Mouse (Mus musculus) erythroid progenitor cell, adult 5-6 weeks (primary cell): ENCODE measurements around the gene Ccng2. TPM values are rescaled to one million over a fixed set of nuclear protein-coding genes. Genes with fewer than 3 reads are reported as not detected.
A peak's percentile ranks its signal among the peaks of the same experiment; 100 is the strongest.

Experiments used
- ATAC-seq: replicated peaks from 2 replicates; pipeline ENCODE4 v1.8.0; 2016; ENCODE audit warnings: moderate number of reproducible peaks, mild to moderate bottlenecking, moderate TSS enrichment, inconsistent platforms; ENCODE audit not compliant: poor library complexity, low FRiP score, severe bottlenecking
- total RNA-seq, 2 experiments: library from RNA; stranded (forward) in 1 of 2; stranded (reverse) in 1 of 2; fragments of 150-400 nt in 1 of 2; fragments of 186-747, 209-891 nt in 1 of 2; gene quantifications; 2 replicates each; pipeline versions ENCODE4 v1.2.3 to v1.2.4; 2015 to 2017; ENCODE audit warnings: low replicate concordance in 2 of 2

Ccng2 gene
- total RNA-seq, 2 experiments from 2014 or later = 27.2 to 34.4 TPM

GRCm38 (mm10) chr5:93260983-93261382, 6.1 kb upstream of the Ccng2 start:
- ATAC-seq = no peak

- no peak for ATAC-seq
Measured at GRCm38 (mm10) chr5:93262751-93263150, 4.3 kb upstream of the Ccng2 start.

GRCm38 (mm10) chr5:93263396-93264075, 3.5 kb upstream of the Ccng2 start:
- no peak for ATAC-seq

- no peak for ATAC-seq
Measured at GRCm38 (mm10) chr5:93264136-93264700, 2.8 kb upstream of the Ccng2 start.

DNA sequence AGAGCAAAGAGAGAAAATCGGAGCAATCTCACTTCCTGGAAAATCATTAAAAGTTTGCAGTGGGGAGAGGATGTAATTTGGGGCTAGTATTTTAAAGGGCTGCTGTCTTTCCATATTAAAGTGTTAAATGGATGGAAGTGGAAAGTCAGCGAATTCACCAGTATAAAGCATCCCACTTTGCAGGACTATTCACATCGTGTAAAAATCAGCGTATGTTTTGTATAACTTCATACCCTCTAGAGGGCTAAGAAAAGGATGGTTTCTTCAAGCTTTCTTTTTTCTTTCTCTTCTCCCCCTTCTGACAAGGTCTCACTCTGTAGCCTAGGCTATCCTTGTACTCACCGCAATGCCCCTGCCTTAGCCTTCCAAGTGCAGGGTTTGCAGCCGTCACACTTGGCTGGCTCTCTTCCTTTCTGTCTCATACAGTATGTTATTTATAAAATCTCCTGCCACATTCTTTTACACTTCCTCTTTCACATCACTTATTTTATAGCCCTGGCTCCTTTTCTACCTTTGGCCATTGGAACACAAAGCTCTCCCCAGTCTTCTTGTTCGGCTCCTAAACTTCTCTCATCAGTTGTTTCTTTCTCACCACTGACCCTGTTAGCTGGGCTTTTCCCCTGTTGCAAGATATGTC, 1.8 kb upstream of the Ccng2 start:
- ATAC-seq = no peak

DNA sequence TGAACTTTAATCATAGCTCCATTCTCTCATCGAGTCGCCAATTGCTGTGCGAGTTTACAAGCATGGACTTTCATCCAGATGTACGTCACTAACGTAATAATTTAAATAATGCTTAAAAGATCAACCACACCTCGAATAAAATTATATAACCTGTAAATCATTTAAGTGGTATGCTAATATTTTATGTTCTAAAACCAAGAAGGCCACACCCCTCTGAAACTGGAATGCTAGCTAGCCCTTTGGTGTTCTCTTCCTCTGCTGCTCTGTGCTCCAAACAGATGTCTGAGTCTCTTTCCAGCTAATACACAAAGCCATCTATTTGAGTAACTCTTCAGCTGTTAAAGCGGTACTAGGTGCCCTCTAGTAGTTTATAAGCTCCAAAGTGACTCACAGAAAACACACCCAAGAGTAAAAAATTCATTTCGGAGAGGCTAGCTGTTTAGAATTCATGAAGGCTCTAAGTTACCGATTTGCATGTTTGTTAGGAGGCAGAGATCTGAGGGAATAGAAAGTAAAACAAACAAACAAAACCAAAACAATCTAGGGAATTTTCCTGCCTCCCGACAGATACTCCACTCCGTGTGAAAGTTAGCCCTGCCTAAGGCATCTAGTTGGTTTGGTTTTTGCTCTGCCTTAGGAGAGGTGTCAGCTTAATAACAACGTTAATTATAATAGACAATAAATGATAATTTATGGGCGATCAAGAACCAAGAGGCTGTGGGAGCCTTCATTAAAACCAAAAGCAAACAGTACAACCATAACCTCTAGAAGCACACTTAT, 1.1 kb upstream of the Ccng2 start:
- no peak for ATAC-seq

GRCm38 (mm10) chr5:93267851-93268606, 972 bp downstream of the Ccng2 start:
- ATAC-seq = peak; percentile 21; the same call in 1 of the 2 replicates

DNA sequence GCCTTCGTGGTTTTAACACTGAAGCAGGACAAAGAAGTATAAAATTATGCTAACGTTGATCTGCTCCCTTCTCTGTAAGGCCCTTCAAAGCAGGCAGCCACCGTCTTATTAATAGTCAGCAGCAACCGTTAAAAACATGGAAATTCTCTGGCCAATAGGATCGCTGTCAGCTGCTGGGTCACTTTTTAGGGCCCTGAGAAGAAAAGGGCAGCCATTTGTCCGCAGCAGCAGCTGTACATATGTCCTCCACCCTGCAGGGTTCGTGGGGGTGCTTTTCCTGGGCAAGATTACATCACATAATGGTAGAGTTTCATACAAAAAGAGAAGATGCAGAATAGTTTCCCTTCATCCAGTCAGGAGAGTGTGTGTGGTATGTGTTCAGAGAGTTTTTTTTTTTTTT, 3.0 kb downstream of the Ccng2 start:
- no peak for ATAC-seq

DNA sequence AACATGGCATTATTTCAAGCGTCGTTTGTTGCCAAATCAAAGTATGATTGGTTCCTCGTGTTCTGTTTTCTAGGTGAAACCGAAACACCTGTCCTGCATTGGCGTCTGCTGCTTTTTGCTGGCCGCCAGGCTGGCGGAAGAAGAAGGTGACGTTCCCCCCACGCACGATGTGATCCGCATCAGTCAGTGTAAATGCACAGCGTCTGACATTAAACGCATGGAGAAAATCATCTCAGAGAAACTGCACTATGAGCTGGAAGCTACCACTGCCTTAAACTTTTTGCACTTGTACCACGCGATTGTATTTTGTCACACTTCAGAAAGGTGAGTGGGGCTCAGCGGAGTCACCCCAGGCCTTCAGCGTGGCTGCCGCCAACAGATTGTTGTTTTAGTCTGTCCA, 3.7 kb downstream of the Ccng2 start:
- ATAC-seq = no peak

DNA sequence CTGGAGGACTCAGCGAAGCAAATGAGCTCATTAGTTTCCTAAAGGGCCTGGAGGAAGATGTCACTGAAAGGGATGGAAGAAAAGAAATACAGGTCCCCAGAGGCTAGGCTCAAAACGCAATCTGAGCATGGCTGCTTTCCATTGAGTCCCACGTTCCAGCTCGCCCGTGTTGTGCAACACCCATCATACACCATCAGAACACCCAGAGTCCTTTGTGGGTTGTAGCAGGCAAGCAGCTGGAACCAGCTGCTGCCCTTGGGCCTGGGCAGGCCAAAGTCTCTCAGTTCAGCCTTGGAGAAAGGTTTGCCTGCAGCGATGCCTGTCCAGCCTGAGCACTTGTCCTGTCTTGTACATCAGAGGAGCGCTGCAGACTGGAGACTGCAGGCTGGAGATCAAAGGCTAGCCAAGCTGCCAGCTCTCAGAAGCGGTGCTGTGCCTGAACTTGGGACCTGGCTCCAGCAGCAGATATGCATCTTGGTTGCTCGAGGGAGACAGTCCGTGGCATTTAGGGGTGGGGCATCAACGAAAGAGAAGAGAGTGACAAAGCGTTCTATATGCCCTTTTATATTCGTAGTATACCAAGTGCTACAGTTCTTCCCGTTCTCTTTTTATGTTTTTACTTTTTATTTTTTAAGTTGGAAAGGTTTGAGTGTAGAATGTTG, 15.5 kb downstream of the Ccng2 start:
- no peak for ATAC-seq

GRCm38 (mm10) chr5:93283109-93283508, 16.1 kb downstream of the Ccng2 start:
- no peak for ATAC-seq

DNA sequence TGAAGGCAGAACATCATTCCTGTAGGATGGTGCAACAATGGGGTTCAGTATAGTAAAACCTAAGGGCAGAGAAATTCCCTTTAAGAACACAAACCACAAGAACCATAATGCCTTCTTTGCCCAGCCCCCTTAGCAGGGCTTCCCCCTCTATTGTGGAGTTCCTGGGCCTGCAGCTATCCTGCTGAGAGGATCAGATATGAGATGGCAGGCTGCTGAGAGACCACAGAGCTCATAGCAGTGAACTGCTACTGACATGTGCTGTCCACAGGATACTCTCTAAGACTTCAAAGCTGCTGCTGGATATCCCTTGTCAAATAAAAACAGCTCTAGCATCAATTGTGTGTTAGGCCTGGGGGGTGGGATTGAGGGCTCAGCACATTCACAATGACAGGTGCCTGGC, 21.5 kb downstream of the Ccng2 start:
- no peak for ATAC-seq

DNA sequence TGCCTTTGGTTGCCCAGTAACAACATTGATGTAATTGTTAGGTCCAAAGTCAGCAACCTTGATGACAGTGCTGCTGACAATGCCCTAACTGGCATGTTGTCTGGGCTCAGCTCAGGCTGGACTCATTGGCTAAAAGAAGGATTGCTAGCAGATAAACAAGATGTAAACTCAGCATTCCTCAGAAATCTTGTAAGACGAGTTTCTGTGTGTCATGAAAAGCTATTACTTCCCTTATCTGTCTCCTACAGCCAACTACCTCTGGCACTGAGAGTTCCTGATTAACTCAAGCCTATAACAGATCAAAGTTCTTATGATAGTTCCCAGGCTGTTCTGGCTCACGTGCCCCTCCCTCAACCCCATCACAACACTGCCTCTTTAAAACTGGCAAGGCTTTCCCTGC, 23.2 kb downstream of the Ccng2 start:
- ATAC-seq = no peak

DNA sequence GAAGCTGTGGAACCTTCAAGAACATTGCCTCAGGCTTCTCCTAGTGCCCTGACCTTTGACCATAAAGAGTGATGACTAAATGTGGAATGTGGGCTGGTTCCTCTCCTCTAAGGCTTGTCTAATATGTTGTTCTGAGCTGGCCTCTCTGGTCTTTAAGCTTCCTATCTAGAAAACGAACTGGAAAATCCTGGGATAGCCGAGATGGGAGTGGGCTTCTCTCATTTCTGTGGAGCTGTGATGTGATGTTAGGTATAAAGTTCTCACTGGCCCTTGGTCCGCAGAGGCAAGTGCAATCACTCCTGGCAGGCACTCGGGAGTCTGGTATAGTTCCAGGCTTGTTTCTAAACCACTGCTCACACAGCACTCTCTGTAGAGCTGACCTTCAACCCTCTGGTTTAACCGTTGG, 29.3 kb downstream of the Ccng2 start:
- no peak for ATAC-seq

GRCm38 (mm10) chr5:93296754-93297153, 29.7 kb downstream of the Ccng2 start:
- no peak for ATAC-seq

GRCm38 (mm10) chr5:93297311-93297710, 30.3 kb downstream of the Ccng2 start:
- ATAC-seq = no peak

- ATAC-seq = no peak
Measured at GRCm38 (mm10) chr5:93305126-93305830, 38.2 kb downstream of the Ccng2 start.

DNA sequence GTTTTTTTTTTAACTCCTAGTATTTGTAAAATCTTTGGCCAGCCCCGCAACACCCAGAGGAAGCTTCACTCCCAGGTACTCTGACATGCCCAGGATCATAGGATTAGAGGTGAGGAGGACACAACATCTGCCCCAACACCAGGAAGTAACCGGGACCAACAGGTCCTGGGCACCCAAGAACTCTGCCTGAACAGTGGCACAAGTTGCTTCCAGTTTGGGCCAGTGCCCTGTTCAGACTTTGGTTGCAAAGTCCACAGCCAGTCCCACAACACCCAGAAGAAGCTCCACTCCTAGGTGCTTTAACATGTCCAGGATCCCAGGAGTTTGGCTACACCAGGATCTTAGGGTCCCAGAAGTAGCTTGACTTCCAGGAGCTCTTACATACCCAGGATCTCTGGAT, 41.9 kb downstream of the Ccng2 start:
- ATAC-seq = no peak
